Mouse (Mus musculus) liver, adult 2 months (tissue): ENCODE measurements around the gene Mtg1.

Experiments
- CTCF ChIP-seq: fragments of 200-500 bp; IDR thresholded peaks from 2 replicates; pipeline ENCODE4 v1.5.1; 2011; ENCODE audit warnings: low read depth, low read length, control low read depth
- POLR2A ChIP-seq: fragments of 200-500 bp; IDR thresholded peaks from 2 replicates; pipeline ENCODE4 v1.6.1; 2011; ENCODE audit warnings: low read length, control low read depth; ENCODE audit not compliant: insufficient read depth; ENCODE audit errors: extremely low read depth

GRCm38 (mm10) chr7:140153383-140153782 is 16.0 kb downstream of the Mtg1 start:
- TF ChIP-seq CTCF (no peak), POLR2A (no peak)
